Mouse (Mus musculus) adipocyte (in vitro differentiated cells): ENCODE measurements around the gene Olfr1076.
"Not testable (repeated sequence)": the region's sequence is repeated elsewhere in the genome, so short reads cannot be mapped to it uniquely, and the experiment has no call there.

Source experiments
- DNase-seq: peaks from one replicate; pipeline ENCODE4 v3.0.0-alpha.2; 2016; ENCODE audit warnings: low spot score

The Olfr1076 gene

DNA sequence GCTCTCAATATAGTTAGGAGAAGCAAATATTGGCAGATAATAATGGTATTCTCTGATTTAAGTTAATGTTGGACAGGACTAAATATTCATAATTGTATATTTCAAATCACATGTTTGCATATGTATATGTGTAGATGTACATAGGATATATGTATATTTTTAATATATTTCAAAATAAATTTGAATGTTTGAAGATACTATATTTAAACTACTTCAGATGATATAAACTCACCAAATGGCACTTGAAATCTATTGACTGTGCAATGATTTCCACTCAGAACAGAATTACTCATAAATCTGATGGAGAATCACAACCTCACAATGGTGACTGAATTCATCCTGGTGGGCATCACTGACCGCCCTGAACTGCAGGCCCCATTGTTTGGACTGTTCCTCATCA, at the start of gene Olfr1076:
Gene Olfr1076 (plus strand): TSS at position 301 of the 400 bp plus-strand sequence.
- DNase-seq, result no peak

DNA sequence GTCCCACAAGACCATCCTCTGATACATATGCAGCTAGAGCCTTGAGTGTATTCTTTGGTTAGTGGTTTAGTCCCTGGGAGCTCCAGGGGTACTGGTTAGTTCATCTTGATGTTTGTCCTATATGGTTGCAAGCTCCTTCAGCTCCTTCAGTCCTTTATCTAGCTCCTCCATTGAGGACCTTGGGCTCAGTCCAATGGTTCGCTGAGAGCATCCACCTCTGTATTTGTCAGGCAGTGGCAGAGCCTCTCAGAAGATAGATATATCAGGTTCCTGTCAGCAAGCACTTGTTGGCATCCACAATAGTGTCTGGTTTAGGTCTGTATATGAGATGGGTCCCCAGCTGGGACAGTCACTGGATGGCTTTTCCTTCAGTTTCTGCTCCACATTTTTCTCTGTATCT, 47.8 kb upstream of the Olfr1076 start:
- no peak for DNase-seq

DNA sequence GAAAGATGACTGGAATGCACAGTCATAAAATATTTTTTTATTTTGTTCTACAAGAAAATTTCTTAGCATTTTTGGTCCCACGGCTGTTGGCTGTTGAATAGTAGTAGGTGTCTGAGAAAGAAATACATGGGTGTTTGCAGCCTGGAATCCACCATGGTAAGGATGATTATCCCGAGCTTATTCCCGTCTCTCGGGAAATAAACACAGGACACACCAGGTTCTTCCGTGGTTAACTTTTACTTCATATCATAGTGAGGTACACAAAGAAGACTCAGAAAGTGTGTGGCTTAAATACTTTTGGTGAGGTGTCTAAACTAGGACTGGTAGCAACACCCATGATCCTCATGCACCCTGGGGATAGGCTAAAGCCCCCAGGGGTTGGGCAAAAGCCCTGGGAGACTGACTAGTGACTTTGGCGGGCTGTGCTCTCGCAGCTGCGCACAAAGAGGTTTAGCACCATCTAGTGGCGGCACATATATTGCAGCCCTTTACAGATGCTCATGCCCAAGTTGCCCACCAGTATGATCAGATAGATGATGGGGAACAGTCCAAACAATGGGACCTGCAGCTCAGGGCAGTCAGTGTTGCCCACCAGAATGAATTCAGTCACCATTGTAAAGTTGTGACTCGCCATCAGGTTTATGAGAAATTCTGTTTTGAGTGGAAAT, 43.7 kb upstream of the Olfr1076 start:
- DNase-seq, result no peak

DNA sequence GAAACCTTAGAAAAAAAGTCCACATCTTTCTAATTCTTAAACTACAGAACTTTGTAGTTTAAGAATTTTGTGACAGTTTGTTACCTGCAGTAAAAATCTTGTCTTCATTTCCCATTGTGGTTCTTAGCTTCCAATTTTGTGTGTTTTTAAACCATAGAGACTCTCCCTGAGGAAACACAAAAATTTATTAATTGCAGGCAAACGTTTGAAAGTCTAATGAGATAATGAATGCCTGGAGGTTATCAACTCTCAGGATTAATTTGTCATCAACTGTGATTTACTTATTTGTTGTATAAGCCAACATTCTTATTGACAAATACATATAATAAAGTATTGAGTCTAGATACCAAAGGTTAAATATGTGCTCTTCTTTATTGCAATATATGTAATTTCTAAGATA, 21.0 kb upstream of the Olfr1076 start, which contains the start of gene Olfr228:
Gene Olfr228 (minus strand): TSS at position 101 of the 400 bp plus-strand sequence.
- DNase-seq, result no peak

DNA sequence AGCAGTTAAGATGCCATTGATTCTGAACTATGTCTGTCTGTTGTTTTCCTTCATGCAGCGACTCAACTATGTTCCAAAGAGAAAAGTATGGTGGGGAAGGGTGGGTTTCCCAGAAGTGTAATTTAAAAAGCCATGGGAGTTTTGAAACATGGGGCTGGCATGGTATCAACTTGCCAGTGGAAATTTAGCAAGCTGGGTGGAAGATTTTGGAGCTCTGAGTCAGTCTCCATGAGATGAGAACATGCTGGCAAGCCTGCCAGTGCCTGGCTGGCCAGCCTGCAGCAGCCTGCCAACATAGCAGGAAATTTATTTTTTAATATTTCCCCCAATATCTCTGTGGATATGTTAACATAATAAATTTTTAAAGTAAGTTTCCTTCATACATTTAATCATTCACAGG, 22.7 kb downstream of the Olfr1076 start:
- DNase-seq, result no peak

DNA sequence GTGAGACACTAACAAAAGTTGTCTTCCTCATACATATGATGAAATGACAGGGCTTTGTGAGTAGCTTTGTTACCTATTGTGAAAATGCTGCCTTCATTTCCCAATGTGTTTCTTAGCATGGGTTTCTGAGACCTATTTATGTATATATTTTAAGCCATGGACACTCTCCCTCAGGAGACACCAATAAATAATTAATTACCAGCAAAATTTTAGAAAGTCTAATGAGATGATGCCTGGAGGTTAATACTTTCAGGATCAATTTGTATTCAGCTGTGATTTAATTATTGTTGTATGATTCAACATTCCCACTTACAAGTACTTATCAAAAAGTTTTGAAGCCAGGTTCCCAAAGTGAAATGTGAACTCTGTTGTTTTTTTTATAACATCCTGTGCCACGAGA, 34.1 kb downstream of the Olfr1076 start, which contains the start of gene Olfr1079:
Gene Olfr1079 (minus strand): TSS at position 101 of the 400 bp plus-strand sequence.
- DNase-seq, result no peak

DNA sequence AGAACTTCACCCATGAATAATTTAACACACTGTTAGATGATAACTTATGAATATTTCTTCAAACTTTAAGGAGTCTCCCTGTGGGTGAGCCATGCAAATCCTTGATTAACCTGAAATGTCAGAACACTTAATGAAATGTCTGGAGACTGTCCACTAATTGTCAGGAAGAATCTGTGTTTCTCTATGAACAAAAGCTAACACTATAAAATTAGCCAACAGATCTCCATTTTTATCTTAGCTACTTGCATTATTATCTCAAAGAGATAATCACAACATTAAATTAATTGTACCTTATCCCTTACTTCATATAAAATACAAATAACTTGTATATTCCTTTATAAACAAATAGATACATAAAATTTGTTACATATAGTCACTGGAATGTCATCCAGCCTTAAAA, 49.9 kb downstream of the Olfr1076 start, which contains the start of gene Olfr1080:
Gene Olfr1080 (minus strand): TSS at position 101 of the 400 bp plus-strand sequence.
- not testable (repeated sequence) for DNase-seq
